Mouse (Mus musculus) midbrain, embryonic 14.5 days (tissue): ENCODE results near the gene Casc1. TPM values are rescaled to one million over a fixed set of nuclear protein-coding genes. Genes with fewer than 3 reads are reported as not detected.

ENCODE experiments used
- ATAC-seq: fragments of 200-750 bp; cut with Nextera tagmentation; 2 replicates; pipeline ENCODE4 v1.8.0; 2017; ENCODE audit warnings: moderate number of reproducible peaks, moderate library complexity; ENCODE audit not compliant: low FRiP score, low TSS enrichment
- DNase-seq: peaks from one replicate; pipeline ENCODE4 v3.0.0-alpha.2; 2015
- H3K27ac ChIP-seq: fragments of 300-500 bp; sonication (generic); replicated peaks from 2 replicates; pipeline ENCODE4 v1.5.1; 2014; ENCODE audit warnings: mild to moderate bottlenecking, low read depth, low read length, moderate library complexity
- H3K27me3 ChIP-seq: fragments of 300-500 bp; sonication (generic); 2 replicates; pipeline ENCODE4 v1.6.1; 2014; ENCODE audit warnings: low read length, control low read depth, mixed read lengths; ENCODE audit not compliant: control insufficient read depth, insufficient read depth
- H3K36me3 ChIP-seq: fragments of 300-500 bp; sonication (generic); 2 replicates; pipeline ENCODE4 v1.6.1; 2014; ENCODE audit warnings: low read length, control low read depth; ENCODE audit not compliant: control insufficient read depth, insufficient read depth
- H3K4me1 ChIP-seq: fragments of 300-500 bp; sonication (generic); 2 replicates; pipeline ENCODE4 v1.6.1; 2014; ENCODE audit warnings: mild to moderate bottlenecking, antibody characterized with exemption, low read length, control low read depth; ENCODE audit not compliant: control insufficient read depth, insufficient read depth
- H3K4me2 ChIP-seq: fragments of 300-500 bp; sonication (generic); 2 replicates; pipeline ENCODE4 v1.6.1; 2014; ENCODE audit warnings: mild to moderate bottlenecking, low read length, moderate library complexity
- H3K4me3 ChIP-seq: fragments of 300-500 bp; sonication (generic); replicated peaks from 2 replicates; pipeline ENCODE4 v1.5.1; 2014; ENCODE audit warnings: low read depth, low read length
- H3K9ac ChIP-seq: fragments of 300-500 bp; sonication (generic); replicated peaks from 2 replicates; pipeline ENCODE4 v1.6.1; 2014; ENCODE audit warnings: mild to moderate bottlenecking, low read length, moderate library complexity
- H3K9me3 ChIP-seq: fragments of 300-500 bp; sonication (generic); 2 replicates; pipeline ENCODE4 v1.6.1; 2016; ENCODE audit warnings: low read length, control low read depth, mixed read lengths; ENCODE audit not compliant: control insufficient read depth
- WGBS: fragments of 180-500 bp; shearing (Covaris S2); extraction: QIAGEN DNeasy Blood & Tissue Kit; methylation state at CpG from one replicate; pipeline ENCODE4 v1.1.7; 2014; 5-methylcytosine and 5-hydroxymethylcytosine counted together
- polyA plus RNA-seq: library from polyadenylated mRNA; unstranded; fragments of >200 nt; fragmentation: Nextera tagmentation; extraction: Ambion mirVana; gene quantifications from 2 replicates; pipeline ENCODE4 v1.2.1, GENCODE M21; 2014

Gene Casc1
- polyA plus RNA-seq, 1 experiment from 2014 or later: 0.46 TPM

DNA sequence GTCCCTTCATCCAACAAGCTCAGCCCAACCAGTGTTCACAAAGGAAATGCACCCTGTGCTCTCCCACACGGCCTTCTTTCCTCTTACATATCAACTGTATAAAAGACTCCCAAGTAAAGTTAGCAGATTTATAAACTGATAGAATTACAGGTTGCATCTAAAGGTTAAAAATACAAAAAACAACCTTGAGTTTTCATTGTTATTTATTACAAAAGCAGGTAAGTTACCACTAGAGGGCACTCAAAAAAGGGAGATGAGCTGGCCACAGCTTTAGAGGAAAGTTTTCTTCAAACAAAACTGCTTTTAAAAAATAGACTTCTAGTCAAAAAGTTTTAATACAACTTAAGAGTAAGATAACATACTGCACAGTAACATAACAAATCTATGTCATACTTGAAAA lies 31.7 kb upstream of the Casc1 start:
- H3K4me3 ChIP-seq: no peak overlapping the region
- no peak overlapping the region for H3K4me2 ChIP-seq
- H3K9me3 ChIP-seq: no peaks in the 10 kb centered on the region
- ATAC-seq (no peak), DNase-seq (peak; percentile 81)
- H3K36me3 ChIP-seq: peaks cover 36% of the 10 kb centered on the region
- H3K4me1 ChIP-seq: 0 out of 2 replicates have a peak, but pooled peaks cover 1% of the 10 kb centered on the region
- no peak overlapping the region for H3K9ac ChIP-seq
- no peaks in the 10 kb centered on the region for H3K27me3 ChIP-seq
- no peak overlapping the region for H3K27ac ChIP-seq
- 56% methylated on average over 1 of the region's 1 CpGs for WGBS

DNA sequence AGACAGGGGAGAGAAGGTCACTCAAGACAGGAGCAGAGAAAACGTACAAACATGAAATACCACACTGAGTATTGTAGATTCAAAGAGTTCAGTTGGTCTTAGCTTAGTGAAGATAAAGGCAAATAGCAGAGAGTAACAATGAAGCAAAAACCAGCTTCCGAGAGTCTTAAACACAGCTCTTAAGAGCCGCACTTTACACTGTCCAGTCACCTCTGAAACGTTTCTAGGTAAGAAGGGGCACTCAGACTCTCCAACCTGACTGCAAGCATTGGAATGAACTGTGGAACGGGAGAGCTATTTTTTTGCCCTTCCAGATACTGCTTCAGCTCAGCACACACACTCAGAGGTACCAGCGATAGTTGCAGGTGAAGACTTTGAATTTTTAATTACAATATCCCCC lies 29.5 kb upstream of the Casc1 start:
- H3K27me3 ChIP-seq: no peaks in the 10 kb centered on the region
- H3K4me3 ChIP-seq: no peak overlapping the region
- no peak overlapping the region for H3K27ac ChIP-seq
- 92% methylated on average over 6 of the region's 6 CpGs for WGBS
- no peak overlapping the region for H3K9ac ChIP-seq
- H3K36me3 ChIP-seq: peaks cover 27% of the 10 kb centered on the region
- H3K4me1 ChIP-seq: no peaks in the 10 kb centered on the region
- DNase-seq: no peak
- no peaks in the 10 kb centered on the region for H3K9me3 ChIP-seq
- no peak overlapping the region for H3K4me2 ChIP-seq
- ATAC-seq: no peak

DNA sequence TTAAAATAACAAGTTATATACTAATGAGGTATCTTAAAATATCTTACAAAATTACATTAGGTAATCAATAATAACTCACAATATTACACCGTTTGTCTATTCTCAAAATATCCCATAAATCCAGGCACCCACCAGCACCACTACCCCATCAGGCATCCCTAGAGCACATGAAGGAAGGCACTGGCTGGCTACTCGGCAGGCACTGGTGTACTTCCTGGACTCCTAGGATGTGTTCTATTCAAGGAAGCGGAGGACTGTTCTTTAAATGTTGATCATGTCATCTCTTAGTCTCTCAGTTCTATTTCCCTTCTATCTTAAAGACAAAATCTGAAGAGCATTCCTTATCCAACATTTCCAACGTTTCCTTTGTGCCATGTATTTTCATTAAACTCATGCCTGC lies 26.3 kb upstream of the Casc1 start:
- DNase-seq: no peak
- Histone ChIP-seq H3K9ac (no peak overlapping the region), H3K27me3 (no peaks in the 10 kb centered on the region), H3K4me3 (no peak overlapping the region), H3K36me3 (peaks cover 19% of the 10 kb centered on the region), H3K4me1 (no peaks in the 10 kb centered on the region), H3K27ac (no peak overlapping the region), H3K4me2 (no peak overlapping the region), H3K9me3 (no peaks in the 10 kb centered on the region)
- no peak for ATAC-seq
- WGBS: 84% methylated on average over 4 of the region's 4 CpGs

DNA sequence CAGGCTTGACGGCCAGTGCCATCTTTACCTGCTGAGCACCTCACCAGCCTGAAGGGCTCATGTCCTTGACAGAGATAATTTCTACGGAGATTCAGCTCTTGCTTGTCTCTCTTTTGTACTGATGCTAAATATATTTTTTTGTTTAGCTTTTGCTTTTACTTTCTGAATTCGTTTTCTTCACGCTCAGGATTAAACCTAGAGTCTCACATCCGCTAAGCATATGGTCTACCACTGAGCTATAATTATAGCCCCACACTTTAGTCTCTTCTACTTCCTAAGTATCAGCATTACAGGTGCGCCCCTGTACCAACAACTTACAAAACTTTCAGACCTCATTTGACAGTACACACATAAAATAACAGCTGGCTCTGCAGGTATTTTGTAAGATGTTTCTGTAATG lies 24.6 kb upstream of the Casc1 start:
- H3K9ac ChIP-seq: no peak overlapping the region
- no peaks in the 10 kb centered on the region for H3K27me3 ChIP-seq
- H3K36me3 ChIP-seq: peaks cover 22% of the 10 kb centered on the region
- 88% methylated on average over 6 of the region's 6 CpGs for WGBS
- H3K4me2 ChIP-seq: no peak overlapping the region
- H3K4me3 ChIP-seq: no peak overlapping the region
- no peaks in the 10 kb centered on the region for H3K9me3 ChIP-seq
- ATAC-seq: no peak
- no peak overlapping the region for H3K27ac ChIP-seq
- no peak for DNase-seq
- H3K4me1 ChIP-seq: no peaks in the 10 kb centered on the region

DNA sequence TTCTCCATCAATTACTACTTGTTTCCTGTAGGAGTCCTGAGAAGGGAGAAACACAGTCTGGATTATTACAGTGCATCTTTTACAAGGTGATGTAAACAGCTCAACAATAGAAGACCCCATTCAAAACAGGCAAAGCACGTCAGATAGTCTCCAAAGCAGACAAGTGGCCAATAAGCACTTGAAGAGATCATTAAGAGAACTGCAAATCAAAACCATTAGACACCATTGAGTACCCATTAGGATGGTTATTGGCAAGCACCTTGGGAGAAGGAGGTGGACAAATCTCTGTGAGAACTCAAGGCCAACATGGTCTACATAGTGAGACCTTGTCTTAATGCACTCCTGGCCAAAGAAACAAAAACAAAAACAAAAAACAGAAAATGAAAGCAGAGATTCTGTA lies 23.6 kb upstream of the Casc1 start:
- Histone ChIP-seq H3K4me3 (no peak overlapping the region), H3K9me3 (no peaks in the 10 kb centered on the region), H3K4me2 (no peak overlapping the region), H3K36me3 (peaks cover 27% of the 10 kb centered on the region), H3K4me1 (no peaks in the 10 kb centered on the region), H3K27ac (no peak overlapping the region), H3K9ac (no peak overlapping the region), H3K27me3 (no peaks in the 10 kb centered on the region)
- no peak for ATAC-seq
- DNase-seq: no peak
- 87% methylated on average over 1 of the region's 1 CpGs for WGBS

DNA sequence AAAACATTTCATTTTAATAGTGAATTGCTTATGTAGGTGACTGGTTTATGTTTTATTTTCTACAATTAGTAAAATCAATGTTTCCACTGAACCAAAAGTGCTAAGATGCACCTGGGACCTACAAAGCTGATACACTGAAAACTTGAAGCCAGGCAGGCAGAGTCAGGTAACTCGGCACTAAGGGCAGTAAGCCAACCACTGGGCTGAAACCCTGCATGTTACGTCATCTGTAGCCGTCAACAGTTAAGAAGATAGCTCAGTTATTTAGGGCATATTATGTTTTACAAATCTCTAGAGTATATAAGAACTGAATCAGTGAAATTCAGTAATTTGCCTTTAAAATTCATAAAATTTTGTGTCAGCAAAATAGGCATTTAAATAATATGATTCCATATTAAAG lies 15.5 kb upstream of the Casc1 start:
- H3K4me2 ChIP-seq: no peak overlapping the region
- ATAC-seq: no peak
- peaks cover 24% of the 10 kb centered on the region for H3K36me3 ChIP-seq
- no peak overlapping the region for H3K9ac ChIP-seq
- H3K27me3 ChIP-seq: no peaks in the 10 kb centered on the region
- DNase-seq: no peak
- H3K4me1 ChIP-seq: no peaks in the 10 kb centered on the region
- 92% methylated on average over 3 of the region's 3 CpGs for whole genome bisulfite sequencing
- no peak overlapping the region for H3K4me3 ChIP-seq
- H3K9me3 ChIP-seq: no peaks in the 10 kb centered on the region
- H3K27ac ChIP-seq: no peak overlapping the region

DNA sequence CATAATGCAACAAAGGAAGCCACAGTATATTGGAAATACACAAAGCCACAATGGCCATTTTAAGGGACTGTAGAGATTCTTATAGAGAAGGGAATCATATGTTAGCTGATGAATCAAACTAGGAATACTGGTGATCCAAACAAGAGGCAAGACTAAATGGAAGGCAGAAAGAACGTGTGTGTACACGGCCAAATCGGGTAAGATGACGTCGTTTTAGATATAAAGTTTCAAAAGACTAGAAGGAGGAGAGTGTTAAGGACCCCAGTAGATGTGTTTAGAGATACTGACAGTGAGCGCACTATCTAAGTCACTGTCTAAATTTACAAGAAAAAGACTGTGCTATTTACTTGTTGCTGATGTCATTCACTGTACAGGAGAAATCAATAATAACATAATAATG lies 13.4 kb upstream of the Casc1 start:
- H3K4me1 ChIP-seq: no peaks in the 10 kb centered on the region
- DNase-seq: no peak
- no peak overlapping the region for H3K4me3 ChIP-seq
- H3K27ac ChIP-seq: no peak overlapping the region
- no peak overlapping the region for H3K4me2 ChIP-seq
- H3K9me3 ChIP-seq: no peaks in the 10 kb centered on the region
- peaks cover 21% of the 10 kb centered on the region for H3K36me3 ChIP-seq
- ATAC-seq: no peak
- H3K27me3 ChIP-seq: no peaks in the 10 kb centered on the region
- WGBS: 91% methylated on average over 6 of the region's 6 CpGs
- no peak overlapping the region for H3K9ac ChIP-seq

DNA sequence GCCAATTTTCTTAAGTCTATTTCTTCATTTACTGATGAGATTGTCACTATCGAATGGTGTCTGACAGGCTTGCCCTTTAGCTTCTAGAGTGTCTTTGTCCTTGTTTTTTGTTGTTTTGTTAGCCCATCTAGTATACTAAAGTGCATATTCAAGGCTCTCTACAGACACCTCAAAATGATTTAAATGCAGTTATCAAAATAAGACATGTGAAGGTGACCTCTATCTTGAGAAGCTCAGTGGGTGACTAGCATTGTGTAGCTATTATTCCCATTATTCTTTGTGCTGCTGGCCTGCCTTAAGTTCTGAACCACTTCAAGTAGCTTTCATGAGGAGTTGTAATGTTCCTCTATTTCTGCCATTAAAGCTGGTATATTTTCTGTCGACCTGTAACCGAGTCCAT lies 5.0 kb upstream of the Casc1 start:
- DNase-seq (no peak), ATAC-seq (no peak)
- Histone ChIP-seq H3K4me1 (peaks cover 8% of the 10 kb centered on the region; the same call in 1 of the 2 replicates), H3K36me3 (peaks cover 27% of the 10 kb centered on the region), H3K9ac (no peak overlapping the region), H3K27me3 (no peaks in the 10 kb centered on the region), H3K4me3 (no peak overlapping the region), H3K4me2 (no peak overlapping the region), H3K27ac (no peak overlapping the region), H3K9me3 (no peaks in the 10 kb centered on the region)
- WGBS: 93% methylated on average over 3 of the region's 3 CpGs

DNA sequence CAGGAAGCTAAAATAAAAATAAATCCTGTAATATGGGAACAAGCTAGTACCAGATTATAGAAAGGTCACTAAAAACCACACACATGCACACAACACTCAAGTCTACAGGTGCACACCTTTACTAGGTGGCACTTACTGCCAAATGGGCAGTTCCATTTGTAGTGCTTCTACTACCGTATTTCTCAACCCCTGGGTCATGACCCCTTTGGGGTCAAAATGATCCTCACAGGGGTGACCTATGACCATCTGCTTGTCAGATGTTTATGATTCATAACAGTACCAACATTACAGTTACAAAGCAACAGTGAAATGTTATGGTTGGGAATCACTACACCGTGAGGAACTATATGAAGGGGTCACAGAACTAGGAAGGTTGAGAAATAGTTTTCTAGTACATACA lies 3.1 kb upstream of the Casc1 start:
- WGBS: 92% methylated on average over 2 of the region's 2 CpGs

More for the DNA sequence above, 3.1 kb upstream of the Casc1 start:
- peaks cover 14% of the 10 kb centered on the region; the same call in 1 of the 2 replicates for H3K4me1 ChIP-seq
- peaks cover 15% of the 10 kb centered on the region for H3K36me3 ChIP-seq
- H3K27ac ChIP-seq: no peak overlapping the region
- H3K9ac ChIP-seq: no peak overlapping the region
- ATAC-seq: no peak
- no peak overlapping the region for H3K4me2 ChIP-seq
- H3K9me3 ChIP-seq: no peaks in the 10 kb centered on the region
- DNase-seq: no peak
- H3K4me3 ChIP-seq: no peak overlapping the region
- H3K27me3 ChIP-seq: no peaks in the 10 kb centered on the region
